Mouse (Mus musculus): ENCODE data around the gene Olfr716.

DNA sequence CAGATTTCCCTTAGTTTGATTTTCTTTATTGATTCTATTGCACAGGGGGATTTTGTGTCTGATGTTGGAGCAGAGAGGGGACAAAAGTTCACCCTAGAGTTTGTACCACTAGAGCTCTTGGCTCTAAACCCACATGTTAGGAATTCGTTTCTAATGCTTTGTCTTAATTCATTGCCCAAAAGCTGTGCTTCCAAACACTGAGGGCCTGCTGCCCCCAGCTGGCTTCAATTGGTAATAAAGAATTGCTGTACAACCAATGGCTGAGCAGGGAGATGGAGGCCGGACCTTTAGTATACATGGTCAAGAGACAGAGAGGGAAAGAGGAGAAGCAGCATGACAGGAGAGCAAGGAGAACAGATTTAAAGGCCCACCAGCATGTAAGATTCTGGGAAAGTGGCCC, 42.3 kb downstream of the Olfr716 start:
- TF ChIP-seq CTCF (IDR thresholded peaks at IDR 0.05; ENCODE audit: borderline replicate concordance, insufficient read depth, low read depth, low read length) (no peak), POLR2A (IDR thresholded peaks at IDR 0.05; ENCODE audit: borderline replicate concordance, insufficient read depth, low read length) (no peak)
